Mouse (Mus musculus): ENCODE measurements around the gene Rin3. TPM values are rescaled to one million over a fixed set of nuclear protein-coding genes. Genes with fewer than 3 reads are reported as not detected.

Gene Rin3
- total RNA-seq, 2 experiments from 2014 or later: 4.0 to 4.5 TPM

DNA sequence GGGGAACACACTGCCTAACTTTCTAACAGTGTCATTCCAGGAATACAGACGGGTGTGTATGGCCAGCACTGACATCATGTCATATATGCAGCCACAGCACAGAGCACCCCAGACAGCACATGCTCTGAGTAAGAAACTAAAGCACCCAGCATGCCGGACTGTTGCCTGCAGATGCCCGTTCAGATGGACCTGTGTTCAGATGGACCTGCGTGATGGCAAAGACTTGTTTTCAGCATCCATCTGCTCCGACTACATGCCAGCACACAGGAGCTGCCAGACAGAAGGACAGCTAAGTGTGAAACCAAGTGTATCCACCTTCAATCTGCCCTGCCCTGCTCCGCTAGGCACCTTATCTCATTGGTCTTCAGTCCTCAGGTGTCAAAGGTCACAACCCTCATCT lies 131.8 kb downstream of the Rin3 start:
- intact Hi-C loops (cut with DNase I): no loop called here
- DNase-seq: no peak

GRCm38 (mm10) chr12:102416391-102416837 lies 133.6 kb downstream of the Rin3 start:
- DNase-seq: no peak
- intact Hi-C loops (cut with DNase I): no loop called here

GRCm38 (mm10) chr12:102416955-102417510 lies 134.2 kb downstream of the Rin3 start:
- intact Hi-C loops (cut with DNase I): no loop called here
- no peak for DNase-seq

GRCm38 (mm10) chr12:102417701-102418100 lies 134.9 kb downstream of the Rin3 start:
- DNase-seq: no peak
- intact Hi-C loops (cut with DNase I): no loop called here

DNA sequence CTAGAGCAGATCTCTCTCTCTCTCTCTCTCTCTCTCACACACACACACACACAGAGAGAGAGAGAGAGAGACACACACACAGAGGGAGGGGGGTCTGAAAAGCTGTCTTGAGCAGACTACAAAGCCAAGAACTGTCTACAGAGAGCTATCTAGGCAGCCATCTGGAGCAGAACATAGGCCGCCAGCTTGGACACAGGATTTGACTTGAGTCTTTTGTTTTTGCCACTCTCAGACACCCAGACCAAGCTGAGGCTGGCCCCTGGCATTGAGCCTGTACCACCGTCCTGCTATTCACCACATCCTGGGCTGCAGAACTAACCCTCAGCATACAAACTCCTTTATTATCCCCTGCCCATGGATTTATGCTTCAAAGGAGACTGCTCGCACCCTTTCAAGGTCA lies 136.7 kb downstream of the Rin3 start:
- intact Hi-C loops (cut with DNase I): no loop called here
- DNase-seq: peak; percentile 84

GRCm38 (mm10) chr12:102420168-102420890 lies 137.5 kb downstream of the Rin3 start:
- peak; percentile 64 for DNase-seq
- intact Hi-C loops (cut with DNase I): no loop called here

DNA sequence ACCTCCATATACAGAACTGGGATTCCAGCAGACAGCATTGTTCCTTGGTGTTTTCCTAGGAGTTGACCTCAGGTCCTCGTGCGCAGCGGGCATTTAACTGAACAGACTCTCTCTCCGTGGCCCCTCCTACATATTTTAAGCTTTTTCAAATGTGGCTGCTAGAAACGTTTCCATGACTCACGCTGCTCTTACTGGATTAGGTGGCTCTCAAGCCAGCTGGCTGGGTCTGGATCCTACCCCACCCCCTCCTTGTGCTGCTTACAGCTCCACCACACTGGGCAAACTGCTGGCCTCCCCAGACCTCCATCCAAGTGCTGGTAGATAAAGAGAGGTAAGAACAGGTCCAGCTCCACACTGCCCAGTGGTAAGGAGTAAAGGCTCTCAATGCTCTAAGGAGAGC lies 139.2 kb downstream of the Rin3 start:
- DNase-seq: peak; percentile 44
- intact Hi-C loops (cut with DNase I): no loop called here

DNA sequence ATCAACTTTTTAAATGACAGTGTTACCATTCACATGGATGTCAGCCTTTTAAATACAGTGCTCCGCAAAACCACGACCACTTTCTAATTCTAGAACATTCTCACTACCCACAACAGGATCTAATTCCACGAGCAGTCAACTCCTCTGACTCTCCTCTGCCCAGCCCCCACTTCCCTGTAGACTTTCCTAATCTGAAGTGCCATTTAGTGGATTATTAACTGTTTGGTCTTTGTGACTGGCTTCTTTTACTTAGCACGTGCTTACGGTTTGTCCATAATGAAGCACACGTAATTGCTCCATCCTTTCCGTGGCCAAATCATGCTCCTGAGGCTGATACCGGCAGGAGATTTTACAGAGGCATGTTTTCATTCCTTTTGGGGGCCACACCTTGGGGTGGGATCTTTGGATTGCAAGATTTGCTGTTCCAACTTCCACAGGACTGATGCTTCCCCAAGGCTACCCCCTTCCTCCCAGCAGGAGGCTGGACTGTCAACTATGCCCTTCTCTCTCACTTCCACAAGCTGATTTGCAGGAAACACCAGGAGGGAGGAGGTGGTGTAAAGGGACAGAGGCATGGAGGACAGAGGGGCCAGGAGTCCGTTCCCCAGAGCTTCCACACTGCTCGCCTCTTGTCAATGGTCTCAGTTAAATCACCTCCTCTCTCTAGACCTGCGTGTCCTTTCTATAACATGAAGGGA lies 139.9 kb downstream of the Rin3 start:
- no peak for DNase-seq
- intact Hi-C loops (cut with DNase I): no loop called here

GRCm38 (mm10) chr12:102423625-102424024 lies 140.8 kb downstream of the Rin3 start:
- intact Hi-C loops (cut with DNase I): no loop called here
- DNase-seq: no peak

- DNase-seq: no peak
- intact Hi-C loops (cut with DNase I): no loop called here
These were observed 141.6 kb downstream of the Rin3 start for GRCm38 (mm10) chr12:102424456-102424855.

DNA sequence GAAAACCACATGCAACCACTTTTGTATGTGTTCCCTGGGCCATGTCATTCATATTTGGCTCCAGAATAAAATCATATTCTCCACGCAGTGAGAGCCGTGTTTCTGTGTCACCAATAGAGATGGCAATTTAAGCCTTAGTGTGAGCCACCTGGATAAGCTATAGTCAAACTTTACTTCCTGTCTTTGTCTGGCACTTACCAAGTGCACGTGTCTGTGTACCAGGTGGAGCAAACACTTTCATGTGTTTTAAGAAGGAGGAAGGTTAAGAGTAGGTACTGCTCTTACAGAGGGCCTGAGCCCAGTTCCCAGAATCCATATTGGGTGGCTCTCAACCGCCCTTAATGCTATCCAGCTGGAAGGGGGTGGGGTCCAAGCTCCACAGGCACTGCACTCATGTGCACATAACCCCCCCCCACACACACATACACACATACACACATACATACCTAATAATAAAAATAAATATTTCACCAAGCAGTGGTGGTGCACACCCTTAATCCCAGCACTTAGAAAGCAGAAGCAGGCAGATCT lies 142.3 kb downstream of the Rin3 start:
- intact Hi-C loops (cut with DNase I): no loop called here
- no peak for DNase-seq

DNA sequence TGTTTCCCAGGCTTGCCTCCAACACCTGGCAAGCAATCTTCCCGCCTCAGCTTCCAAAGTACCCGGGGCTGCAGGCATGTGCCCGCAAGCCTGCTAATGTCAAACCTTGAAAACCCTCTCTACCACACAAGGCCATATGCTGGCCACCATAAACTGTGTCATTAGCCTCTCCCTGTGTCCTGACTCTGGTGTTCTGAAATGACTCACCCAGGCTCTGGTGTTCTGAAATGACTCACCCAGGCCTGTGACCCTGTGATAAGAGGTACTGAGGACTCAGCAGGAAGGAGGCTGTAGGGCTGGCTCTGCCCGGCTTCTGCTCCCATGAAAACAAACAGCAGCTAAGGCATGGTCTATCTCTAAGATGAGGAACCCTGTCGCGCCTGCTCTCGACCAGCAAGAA lies 143.4 kb downstream of the Rin3 start:
- intact Hi-C loops (cut with DNase I): no loop called here
- DNase-seq: no peak

GRCm38 (mm10) chr12:102429656-102430055 lies 146.8 kb downstream of the Rin3 start:
- intact Hi-C loops (cut with DNase I): no loop called here
- no peak for DNase-seq

- no peak for DNase-seq
- intact Hi-C loops (cut with DNase I): no loop called here
These were observed 147.4 kb downstream of the Rin3 start for GRCm38 (mm10) chr12:102430228-102430627.

DNA sequence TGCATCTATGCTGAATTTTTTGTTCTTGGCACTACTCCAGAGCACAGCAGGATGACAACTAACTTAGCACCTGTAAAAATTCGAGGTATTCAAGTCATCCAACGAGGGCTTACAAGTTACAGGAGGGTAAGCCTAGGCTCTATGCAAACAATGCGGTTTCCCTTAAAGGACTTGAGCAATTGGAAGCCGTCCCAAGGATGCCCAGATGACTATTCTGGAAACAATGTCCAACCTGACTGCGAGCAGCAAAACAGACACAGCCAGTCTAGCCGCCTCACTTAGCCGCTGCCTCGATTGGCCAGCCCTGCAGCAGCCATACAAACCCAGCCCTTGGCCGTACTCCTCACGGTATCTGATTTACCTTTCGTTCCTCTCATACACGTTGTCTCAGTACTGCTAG lies 149.4 kb downstream of the Rin3 start:
- no peak for DNase-seq
- intact Hi-C loops (cut with DNase I): no loop called here

- DNase-seq: no peak
- intact Hi-C loops (cut with DNase I): no loop called here
These were observed 151.3 kb downstream of the Rin3 start for GRCm38 (mm10) chr12:102434107-102434506.

DNA sequence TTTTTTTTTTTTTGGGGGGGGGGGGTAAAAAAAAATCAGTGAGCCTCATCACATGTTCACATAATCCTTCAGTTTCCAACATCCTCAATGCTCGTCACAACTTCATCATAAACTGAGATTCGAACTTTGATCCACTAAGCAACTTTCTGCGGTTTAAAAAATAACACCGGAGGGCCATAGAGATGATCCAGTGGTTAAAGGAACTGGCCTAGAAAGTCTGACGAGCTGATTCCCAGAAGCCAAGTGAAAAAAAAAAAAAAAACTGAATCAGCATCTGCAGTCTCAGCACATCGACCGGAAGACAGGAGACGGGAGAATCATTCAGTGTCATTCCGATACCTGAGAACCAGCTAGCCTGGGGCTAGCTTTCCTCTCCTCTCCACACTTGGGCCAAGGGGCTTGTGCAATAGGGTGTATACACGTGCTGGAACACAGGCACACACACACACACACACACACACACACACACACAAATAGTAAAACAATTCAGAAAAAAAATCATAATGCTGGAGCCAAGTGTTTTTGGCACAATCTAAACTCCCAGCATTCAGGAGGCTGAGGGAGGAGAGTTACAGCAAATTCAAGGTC lies 154.2 kb downstream of the Rin3 start:
- intact Hi-C loops (cut with DNase I): no loop called here
- no peak for DNase-seq

DNA sequence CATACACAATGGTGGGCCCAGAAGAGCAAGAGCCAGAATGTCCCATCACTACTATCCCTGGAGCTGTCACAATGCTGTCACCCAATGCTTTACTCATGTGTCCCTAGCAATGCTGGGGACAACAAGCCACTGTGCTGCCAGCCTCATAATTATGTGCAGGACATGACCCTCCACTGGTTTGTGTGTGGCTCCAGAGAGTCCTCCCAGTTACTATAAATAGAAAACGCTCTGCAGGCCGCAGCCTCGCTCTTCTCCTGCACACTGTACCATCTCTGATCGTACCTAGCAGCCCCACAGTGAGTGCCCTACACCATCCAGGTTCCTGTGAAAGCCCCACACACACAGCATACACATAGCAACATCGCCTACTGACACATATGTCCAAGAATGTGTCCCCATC lies 155.1 kb downstream of the Rin3 start:
- intact Hi-C loops (cut with DNase I): no loop called here
- DNase-seq: no peak

DNA sequence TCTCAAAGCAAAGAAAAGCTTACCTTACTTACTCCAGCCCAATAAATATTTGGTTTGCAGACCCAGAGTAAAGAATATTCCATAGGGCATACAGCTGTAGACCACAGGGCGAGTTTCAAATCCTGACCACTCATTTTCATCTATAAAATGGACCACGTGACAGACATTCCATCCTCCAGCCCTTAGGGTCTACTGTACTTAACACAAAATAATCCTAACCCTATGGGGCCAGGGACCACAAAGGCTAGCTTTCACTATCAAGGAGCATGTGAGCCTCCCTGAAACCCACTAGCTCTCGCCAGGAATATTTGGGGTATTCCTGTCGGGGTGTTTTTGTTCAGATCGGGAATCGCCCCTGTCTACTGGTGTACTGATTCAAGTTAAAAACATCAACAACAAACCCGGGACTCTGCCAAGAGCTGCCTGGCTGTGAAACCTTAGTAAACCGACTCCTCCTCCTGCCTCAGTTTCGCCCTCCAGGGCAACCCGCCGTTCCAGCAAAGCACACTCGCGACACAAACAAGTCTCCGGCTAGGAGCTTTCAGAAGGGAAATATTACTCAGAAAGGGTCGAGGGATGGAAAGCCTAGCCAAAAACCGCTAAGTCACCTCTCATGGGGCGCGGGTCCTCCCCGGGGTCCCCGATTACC lies 156.3 kb downstream of the Rin3 start:
- intact Hi-C loops (cut with DNase I): no loop called here
- no peak for DNase-seq

DNA sequence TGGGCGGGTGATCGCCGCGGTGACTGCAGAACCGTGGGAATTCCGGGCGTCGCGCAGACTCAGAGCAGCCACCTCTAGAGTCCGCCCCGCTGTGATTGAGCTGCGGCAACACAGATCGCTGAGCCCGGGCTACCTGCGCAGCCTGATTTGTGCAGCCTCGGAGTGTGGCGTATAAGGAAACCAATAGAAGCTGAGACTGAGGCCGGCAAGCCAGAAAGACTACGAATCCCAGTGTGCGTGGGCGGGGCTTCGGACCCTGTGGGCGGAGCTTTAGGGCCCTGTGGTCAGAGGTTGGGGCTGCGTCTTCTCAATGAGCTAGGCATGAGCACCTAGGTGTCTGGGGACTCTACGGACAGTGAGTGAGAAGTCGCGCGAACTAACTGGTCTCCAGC lies 156.8 kb downstream of the Rin3 start, which contains the start of gene Lgmn:
Gene Lgmn (minus strand): TSS at position 182 of the 392 bp plus-strand sequence.
- intact Hi-C loops (cut with DNase I): no loop called here

More for the DNA sequence above, 156.8 kb downstream of the Rin3 start, which contains the start of gene Lgmn:
- peak; percentile 99 for DNase-seq

All from left cerebral cortex, postnatal 4 days (tissue).